Mouse (Mus musculus) cerebellum, adult (tissue): Measurements from ENCODE around the gene Ank2.

Experiments used
- ATAC-seq: cut with Nextera tagmentation; 2 replicates; pipeline ENCODE4 v1.9.2; 2017; ENCODE audit warnings: mild to moderate bottlenecking, moderate library complexity, mixed read lengths; ENCODE audit not compliant: insufficient number of reproducible peaks, low FRiP score, low TSS enrichment

The Ank2 gene

DNA sequence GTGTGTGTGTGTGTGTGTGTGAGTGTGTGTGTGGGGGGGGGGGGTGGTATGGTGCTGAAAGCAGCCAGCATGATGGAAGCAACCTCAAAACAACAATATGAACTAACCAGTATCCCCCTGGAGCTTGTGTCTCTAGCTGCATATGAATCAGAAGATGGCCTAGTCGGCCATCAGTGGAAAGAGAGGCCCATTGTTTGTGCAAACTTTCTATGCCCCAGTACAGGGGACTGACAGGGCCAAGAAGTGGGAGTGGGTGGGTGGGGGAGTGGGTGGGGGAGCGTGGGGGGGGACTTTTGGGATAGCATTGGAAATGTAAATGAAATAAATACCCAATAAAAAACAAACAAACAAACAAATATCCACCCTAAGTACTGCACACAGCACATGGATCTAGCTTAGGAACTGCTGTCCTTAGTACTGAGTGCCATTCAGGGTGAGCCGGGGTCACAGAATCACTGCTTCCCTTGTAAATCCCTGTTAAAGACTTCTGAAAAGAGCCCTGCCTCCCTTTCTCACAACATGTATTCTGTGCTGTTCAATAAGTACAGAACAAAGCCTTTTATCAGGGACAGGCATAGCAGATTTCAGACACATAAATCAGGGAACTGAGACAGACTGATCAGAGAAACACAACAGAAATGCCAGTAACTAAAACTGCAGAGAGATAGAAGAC is 412.2 kb downstream of the Ank2 start:
- no peak for ATAC-seq

DNA sequence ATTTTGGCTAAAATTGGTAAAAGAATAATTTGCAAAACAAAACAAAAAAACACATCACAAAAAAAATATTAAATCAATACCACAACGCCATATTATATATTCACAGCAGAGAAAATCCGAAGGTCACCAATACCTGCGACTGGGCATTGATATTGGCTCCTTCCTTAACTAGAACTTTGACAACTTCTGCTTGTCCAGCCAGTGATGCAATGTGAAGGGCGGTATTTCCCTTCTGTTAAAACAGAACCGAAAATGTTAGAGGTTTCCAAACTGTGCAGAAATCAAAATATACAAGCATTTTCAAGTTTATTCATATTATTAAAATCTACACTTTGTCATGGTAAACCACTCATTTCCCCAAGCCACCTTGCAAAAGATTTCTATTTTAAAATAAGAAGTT is 421.8 kb downstream of the Ank2 start:
- ATAC-seq = no peak

GRCm38 (mm10) chr3:127075531-127076280 is 423.4 kb downstream of the Ank2 start:
- ATAC-seq = peak; percentile 83

DNA sequence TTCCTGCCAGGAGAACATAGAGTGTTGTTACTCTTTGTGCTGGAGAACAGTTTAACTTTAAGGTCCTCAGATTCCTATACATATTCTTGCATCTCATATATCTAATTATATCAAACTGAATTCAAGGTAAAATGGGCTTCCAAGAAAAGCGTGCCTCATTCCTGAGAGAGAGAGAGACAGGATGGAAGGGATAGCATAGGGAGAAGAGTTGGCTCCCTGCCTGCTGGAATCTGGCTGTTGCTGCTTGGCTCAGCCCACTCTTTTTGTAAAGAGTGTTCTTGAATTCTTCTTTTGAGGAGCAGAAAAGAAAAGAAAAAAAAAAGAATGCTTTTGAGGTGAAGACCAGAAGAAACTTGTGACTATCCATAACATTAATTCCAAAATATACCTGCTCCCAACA is 427.7 kb downstream of the Ank2 start:
- ATAC-seq = 0 out of 2 replicates have a peak, but pooled peaks have one; percentile 61

GRCm38 (mm10) chr3:127063654-127064386 is 435.3 kb downstream of the Ank2 start:
- no peak for ATAC-seq

DNA sequence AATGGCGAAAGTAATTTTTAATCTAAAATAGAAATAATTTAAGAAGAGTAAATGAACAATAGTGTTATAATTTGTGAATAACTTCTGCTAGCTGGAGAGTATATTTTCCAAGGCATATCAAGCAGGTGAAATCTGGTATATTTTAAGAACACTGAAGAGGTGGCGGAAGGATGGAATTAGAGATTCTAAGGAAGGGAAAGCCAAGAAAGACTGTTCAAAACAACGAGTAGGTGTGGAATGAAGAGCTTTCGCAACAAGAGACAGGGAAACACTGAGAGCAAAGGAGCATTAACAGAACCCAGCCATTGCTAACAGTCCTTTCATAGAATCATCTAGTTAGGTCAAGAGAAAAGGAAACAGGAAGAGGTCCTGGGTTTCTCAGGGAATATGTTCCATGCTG is 439.5 kb downstream of the Ank2 start:
- no peak for ATAC-seq

- no peak for ATAC-seq
Observed at GRCm38 (mm10) chr3:127041288-127041687, 457.9 kb downstream of the Ank2 start.

DNA sequence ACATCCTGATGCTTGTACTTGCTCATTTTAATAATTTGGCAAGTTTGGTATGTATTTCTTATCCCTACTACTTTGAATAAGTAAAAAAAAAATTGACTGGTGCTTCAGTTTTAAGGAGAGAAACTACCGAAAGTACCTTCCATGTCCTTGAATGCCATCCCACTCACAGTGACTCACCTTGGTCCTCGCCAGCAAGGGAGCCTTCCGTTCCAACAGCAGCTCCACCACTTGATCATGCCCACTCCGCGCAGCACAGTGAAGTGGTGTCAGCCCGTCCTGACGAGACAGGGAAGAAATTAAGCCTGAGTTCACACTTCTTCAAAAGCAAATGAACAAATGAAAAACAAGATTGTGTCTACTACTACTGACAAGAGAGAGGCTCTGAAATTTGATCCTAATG is 460.6 kb downstream of the Ank2 start:
- no peak for ATAC-seq

GRCm38 (mm10) chr3:127036118-127036517 is 463.0 kb downstream of the Ank2 start:
- ATAC-seq = no peak

DNA sequence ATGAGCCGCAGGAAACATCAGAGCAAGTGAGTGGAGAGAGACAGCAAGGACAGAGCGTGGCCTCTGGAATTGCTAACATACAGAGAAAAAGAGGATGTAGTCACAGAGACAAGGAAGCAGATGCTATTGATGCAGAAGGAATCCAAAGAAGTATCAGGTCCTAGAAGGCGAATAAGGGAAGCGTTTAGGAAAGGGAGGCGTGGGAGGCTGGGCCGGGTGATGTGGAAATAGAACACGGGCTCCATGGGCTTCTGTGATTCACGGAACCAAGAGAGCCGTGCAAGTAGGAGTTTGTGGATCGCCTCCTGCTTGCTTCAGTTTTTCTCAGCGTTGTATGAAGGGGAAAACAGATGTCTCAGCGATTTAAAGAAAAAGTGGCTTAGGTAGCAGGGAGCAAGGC is 463.6 kb downstream of the Ank2 start:
- ATAC-seq = no peak

DNA sequence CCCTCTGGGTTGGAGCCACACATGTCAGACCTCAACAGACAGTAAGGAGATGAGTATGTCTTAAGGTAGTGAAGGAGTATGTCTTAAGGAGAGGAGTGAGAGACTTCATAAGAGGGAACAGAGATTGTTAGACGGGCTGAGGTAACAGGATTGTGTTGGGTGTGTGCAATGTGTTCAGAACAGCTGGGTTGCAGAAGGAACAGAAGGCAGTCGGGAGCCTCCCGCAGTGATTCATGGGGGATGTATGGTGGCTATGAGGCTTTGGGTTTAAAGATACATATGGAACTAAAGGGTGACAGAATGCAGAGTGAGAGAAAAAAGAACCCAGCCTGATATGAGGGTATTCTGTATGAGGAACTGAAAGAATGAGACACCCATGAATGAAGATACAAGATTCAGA is 464.2 kb downstream of the Ank2 start:
- ATAC-seq = no peak

- ATAC-seq = no peak
Observed at GRCm38 (mm10) chr3:127023992-127024391, 475.2 kb downstream of the Ank2 start.

DNA sequence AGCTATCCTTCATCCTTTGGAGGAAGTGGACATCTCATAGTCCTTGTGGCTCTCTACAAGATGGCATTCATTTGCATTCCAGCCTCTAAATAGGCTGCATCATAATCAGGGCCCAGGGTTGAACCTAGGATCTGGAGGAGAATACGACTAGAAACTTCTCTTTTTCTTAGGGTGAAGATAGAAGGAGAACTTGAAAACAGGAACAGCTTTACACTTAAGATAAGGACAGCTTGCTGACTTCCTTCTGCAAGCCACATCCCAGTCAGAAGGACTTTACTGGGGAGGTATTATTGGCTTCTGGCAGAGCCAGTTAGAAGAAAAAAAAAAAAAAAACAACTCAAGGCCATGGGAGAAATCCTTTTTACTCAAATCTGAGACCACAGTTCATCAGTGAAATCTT is 479.0 kb downstream of the Ank2 start:
- ATAC-seq = no peak

GRCm38 (mm10) chr3:127019728-127020127 is 479.4 kb downstream of the Ank2 start:
- ATAC-seq = no peak

DNA sequence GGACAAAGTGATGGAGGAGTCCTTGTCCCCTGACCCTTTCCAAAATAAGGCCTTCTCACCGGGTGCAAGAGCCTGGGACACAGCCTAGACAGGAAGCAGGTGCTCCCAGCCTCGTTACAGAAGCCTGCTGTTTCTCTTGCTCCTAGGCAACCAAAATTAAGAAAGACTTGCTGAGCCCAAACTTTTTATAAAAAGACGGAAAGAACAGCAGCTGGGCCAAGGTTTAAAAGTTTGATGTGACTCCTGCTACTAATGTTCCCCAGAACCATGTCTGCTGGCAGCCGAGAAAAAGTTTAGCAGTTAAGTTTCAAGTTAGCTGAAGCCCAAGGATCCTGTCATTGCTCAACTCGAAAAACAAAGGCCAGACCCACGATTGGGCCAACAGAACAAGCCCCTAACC is 480.0 kb downstream of the Ank2 start:
- no peak for ATAC-seq

GRCm38 (mm10) chr3:127017523-127017922 is 481.6 kb downstream of the Ank2 start:
- ATAC-seq = no peak

- no peak for ATAC-seq
Observed at GRCm38 (mm10) chr3:127015596-127015995, 483.6 kb downstream of the Ank2 start.

- peak; percentile 59; the same call in 1 of the 2 replicates for ATAC-seq
Observed at GRCm38 (mm10) chr3:127015175-127015574, 484.0 kb downstream of the Ank2 start.

DNA sequence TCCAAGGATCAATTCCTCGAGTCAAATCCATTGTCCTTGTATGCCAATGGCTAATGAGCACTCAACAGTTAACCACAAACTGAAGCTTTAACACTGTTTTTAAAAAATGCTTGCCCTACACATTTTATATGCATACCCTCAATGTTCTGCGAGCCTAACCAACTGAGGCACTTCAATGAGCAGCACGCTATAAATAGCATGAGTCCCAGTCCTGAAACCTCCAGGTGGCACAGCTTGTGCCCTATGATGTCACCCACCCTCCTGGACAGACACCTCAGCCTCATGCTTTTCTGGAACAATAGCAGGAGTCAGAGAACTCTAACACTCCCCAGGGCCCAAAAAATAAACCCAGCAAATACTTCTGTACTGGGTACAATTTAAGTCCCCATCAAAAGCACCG is 485.2 kb downstream of the Ank2 start:
- ATAC-seq = no peak

DNA sequence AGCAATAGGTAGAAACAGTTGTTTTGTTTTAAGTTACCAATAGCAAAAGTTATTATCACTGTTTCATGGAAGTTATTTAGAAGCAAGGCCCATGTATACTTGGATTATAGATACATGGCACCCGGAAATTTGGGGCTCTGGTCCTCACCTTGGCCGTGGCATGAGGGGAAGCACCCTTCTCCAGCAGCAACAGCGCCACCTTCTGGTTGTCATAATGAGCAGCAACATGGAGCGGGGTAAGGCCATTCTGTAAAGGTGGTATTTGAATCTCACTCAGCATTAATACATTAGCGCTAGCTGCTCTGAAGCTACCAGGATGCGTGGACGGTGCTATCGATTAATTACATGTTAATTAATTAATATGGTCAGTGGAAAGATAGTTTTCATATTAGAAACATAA is 486.6 kb downstream of the Ank2 start:
- no peak for ATAC-seq
